In genomic region chr15:27931459-27931858, GRCm38 (mm10) we compare ENCODE assay signal across 20 mouse cellular contexts.
DNase-seq lines count a peak whose midpoint lies in the region; ATAC-seq and TF ChIP-seq lines count a peak whose summit lies in the region.
"Had no signal": no experiment of that assay in that cellular context is flagged by ENCODE, and none has a peak within 500 bp of the region (broad histone marks: within the 10 kb centered on the region; RNA-seq: fewer than 3 reads in every experiment).

No protein-coding gene starts in this region.

- H3K9me3 ChIP-seq in intestine, embryonic 15.5 days = no peaks in the 10 kb centered on the region
- H3K9me3 ChIP-seq in forebrain, embryonic 16.5 days (ENCODE audit: control insufficient read depth, low read length) = no peaks in the 10 kb centered on the region
- H3K9me3 ChIP-seq: embryonic facial prominence, embryonic 15.5 days; forebrain, embryonic 15.5 days; hindbrain, embryonic 15.5 days had no signal

- peaks cover 44% of the 10 kb centered on the region for H3K79me2 ChIP-seq in liver, adult 2 months (ENCODE audit: control insufficient read depth, insufficient read depth, low read length)

- 0 out of 2 replicates have a peak, but pooled peaks have one; percentile 1 for ATAC-seq in intestine, embryonic 15.5 days
- no peak for ATAC-seq in forebrain, embryonic 16.5 days
- ATAC-seq: CD4-positive, CD25-positive, alpha-beta regulatory T cell, adult 4 months; forebrain, embryonic 15.5 days had no signal

- intact Hi-C loops in gastrocnemius, adult 2 months (cut with DNase I) = no loop called here
- intact Hi-C loops in gastrocnemius, postnatal 14 days (cut with DNase I; ENCODE audit: low total_unique reads) = no loop called here

- no peak overlapping the region for H3K9ac ChIP-seq in liver, adult 2 months (ENCODE audit: low read depth, low read length)
- no peak overlapping the region for H3K9ac ChIP-seq in intestine, embryonic 15.5 days
- no peak overlapping the region for H3K9ac ChIP-seq in forebrain, embryonic 16.5 days (replicated peaks; ENCODE audit: low read depth, low read length)
- H3K9ac ChIP-seq: embryonic facial prominence, embryonic 15.5 days; forebrain, embryonic 15.5 days; hindbrain, embryonic 15.5 days had no signal

- H3K4me3 ChIP-seq in gastrocnemius, adult 2 months = no peak overlapping the region
- no peak overlapping the region for H3K4me3 ChIP-seq in liver, adult 2 months (ENCODE audit: insufficient read depth, low read depth, low read length)
- no peak overlapping the region for H3K4me3 ChIP-seq in intestine, embryonic 15.5 days (replicated peaks)
- no peak overlapping the region for H3K4me3 ChIP-seq in forebrain, embryonic 16.5 days (replicated peaks; ENCODE audit: low read length)
- H3K4me3 ChIP-seq: embryonic facial prominence, embryonic 15.5 days; erythroblast, embryonic 14.5 days; forebrain, embryonic 15.5 days; heart, adult 2 months; hindbrain, embryonic 15.5 days had no signal

- H3K36me3 ChIP-seq in liver, adult 2 months (ENCODE audit: control insufficient read depth, insufficient read depth, low read length) = no peaks in the 10 kb centered on the region
- no peaks in the 10 kb centered on the region for H3K36me3 ChIP-seq in intestine, embryonic 15.5 days
- no peaks in the 10 kb centered on the region for H3K36me3 ChIP-seq in forebrain, embryonic 16.5 days (ENCODE audit: control insufficient read depth, insufficient read depth)
- H3K36me3 ChIP-seq: embryonic facial prominence, embryonic 15.5 days; forebrain, embryonic 15.5 days; hindbrain, embryonic 15.5 days had no signal

- H3K27ac ChIP-seq in gastrocnemius, adult 2 months = peak overlapping the region; percentile 65
- H3K27ac ChIP-seq in liver, adult 2 months (replicated peaks; ENCODE audit: insufficient read depth, low read depth, low read length) = no peak overlapping the region
- no peak overlapping the region for H3K27ac ChIP-seq in intestine, embryonic 15.5 days
- H3K27ac ChIP-seq in forebrain, embryonic 16.5 days (ENCODE audit: low read length) = no peak overlapping the region
- H3K27ac ChIP-seq: embryonic facial prominence, embryonic 15.5 days; forebrain, embryonic 15.5 days; hindbrain, embryonic 15.5 days had no signal

- TF ChIP-seq POLR2A in liver, adult 2 months (IDR thresholded peaks at IDR 0.05; ENCODE audit: extremely low read depth, insufficient read depth, low read length) = no peak

- DNase-seq in gastrocnemius, adult 2 months = no peak
- DNase-seq in gastrocnemius, postnatal 14 days = no peak
- peak; percentile 17 for DNase-seq in liver, adult 2 months (ENCODE audit: extremely low read depth, low read depth, low spot score)
- no peak for DNase-seq in liver
- DNase-seq in thymus, postnatal 25 days = no peak
- DNase-seq: adrenal gland, postnatal 10 days; B cell, adult 2 months; cerebellum, adult 11 months; cerebellum, adult 8-10 months; cerebellum, postnatal 14 days; embryo, embryonic 11 days; heart, adult 2 months; heart, postnatal 14 days had no signal

- no peaks in the 10 kb centered on the region for H3K27me3 ChIP-seq in liver, adult 2 months (ENCODE audit: control insufficient read depth, insufficient read depth, low read length)
- no peaks in the 10 kb centered on the region for H3K27me3 ChIP-seq in intestine, embryonic 15.5 days (replicated peaks)
- no peaks in the 10 kb centered on the region for H3K27me3 ChIP-seq in forebrain, embryonic 16.5 days (replicated peaks; ENCODE audit: control insufficient read depth, insufficient read depth, low read length)
- H3K27me3 ChIP-seq: embryonic facial prominence, embryonic 15.5 days; forebrain, embryonic 15.5 days; hindbrain, embryonic 15.5 days had no signal

- H3K4me1 ChIP-seq in liver, adult 2 months (ENCODE audit: control insufficient read depth, insufficient read depth, low read length) = peaks cover 14% of the 10 kb centered on the region
- H3K4me1 ChIP-seq in intestine, embryonic 15.5 days (replicated peaks) = peaks cover 5% of the 10 kb centered on the region; the same call in 1 of the 2 replicates
- peaks cover 10% of the 10 kb centered on the region for H3K4me1 ChIP-seq in forebrain, embryonic 16.5 days (replicated peaks; ENCODE audit: control insufficient read depth, insufficient read depth, low read length)

- TF ChIP-seq CTCF in gastrocnemius, adult 2 months (IDR thresholded peaks at IDR 0.05) = no peak
- no peak for TF ChIP-seq CTCF in liver, adult 2 months (IDR thresholded peaks at IDR 0.05; ENCODE audit: low read depth, low read length)

- WGBS in liver, adult 2 months = 74% methylated on average over 14 of the region's 14 CpGs
- WGBS in intestine, embryonic 15.5 days = 82% methylated on average over 14 of the region's 14 CpGs
- WGBS in forebrain, embryonic 16.5 days = 97% methylated on average over 14 of the region's 14 CpGs

- no peak overlapping the region for H3K4me2 ChIP-seq in intestine, embryonic 15.5 days (replicated peaks)
- H3K4me2 ChIP-seq in forebrain, embryonic 16.5 days (ENCODE audit: low read length) = no peak overlapping the region
- H3K4me2 ChIP-seq: embryonic facial prominence, embryonic 15.5 days; forebrain, embryonic 15.5 days; hindbrain, embryonic 15.5 days had no signal
